Mouse (Mus musculus): ENCODE measurements around the gene Tmem131. TPM values are rescaled to one million over a fixed set of nuclear protein-coding genes. Genes with fewer than 3 reads are reported as not detected.
A peak's percentile ranks its signal among the peaks of the same experiment; 100 is the strongest.

Gene Tmem131
- polyA plus RNA-seq, 1 experiment = 169 TPM

DNA sequence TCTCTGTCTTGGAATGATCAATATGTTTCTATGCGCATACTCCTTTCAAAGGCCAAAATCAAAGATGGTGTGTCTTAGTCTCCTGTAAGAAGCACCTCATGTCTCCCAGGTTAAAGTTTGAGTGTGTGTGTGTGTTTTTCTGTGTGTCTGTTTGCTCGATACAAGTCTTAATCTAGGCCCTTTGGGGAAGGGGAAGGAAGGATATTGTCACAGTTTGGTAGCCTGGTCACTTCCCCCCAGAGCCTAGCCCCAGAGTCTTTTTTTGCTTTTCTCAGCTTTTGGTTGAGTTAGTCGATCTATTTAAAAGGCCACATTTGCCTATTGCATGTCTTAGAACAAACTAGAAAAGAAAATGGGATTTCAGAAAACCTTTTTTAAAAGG lies 3.1 kb downstream of the Tmem131 start:
- WGBS = 57% methylated on average over 3 of the region's 3 CpGs
- no peak for TF ChIP-seq POLR2A (IDR thresholded peaks at IDR 0.05; ENCODE audit: insufficient read depth, low read depth, low read length)
- no peak for TF ChIP-seq CTCF (IDR thresholded peaks at IDR 0.05; ENCODE audit: insufficient read depth, low read depth, low read length)
- H3K4me3 ChIP-seq (ENCODE audit: insufficient read depth, low read depth, low read length) = 0 out of 2 replicates have a peak overlapping the region, but pooled peaks have one; percentile 90
- H3K4me1 ChIP-seq (ENCODE audit: control insufficient read depth, insufficient read depth, low read length) = peaks cover 14% of the 10 kb centered on the region
- peak overlapping the region; percentile 44; the same call in 1 of the 2 replicates for H3K27ac ChIP-seq (ENCODE audit: insufficient read depth, low read depth, low read length)

DNA sequence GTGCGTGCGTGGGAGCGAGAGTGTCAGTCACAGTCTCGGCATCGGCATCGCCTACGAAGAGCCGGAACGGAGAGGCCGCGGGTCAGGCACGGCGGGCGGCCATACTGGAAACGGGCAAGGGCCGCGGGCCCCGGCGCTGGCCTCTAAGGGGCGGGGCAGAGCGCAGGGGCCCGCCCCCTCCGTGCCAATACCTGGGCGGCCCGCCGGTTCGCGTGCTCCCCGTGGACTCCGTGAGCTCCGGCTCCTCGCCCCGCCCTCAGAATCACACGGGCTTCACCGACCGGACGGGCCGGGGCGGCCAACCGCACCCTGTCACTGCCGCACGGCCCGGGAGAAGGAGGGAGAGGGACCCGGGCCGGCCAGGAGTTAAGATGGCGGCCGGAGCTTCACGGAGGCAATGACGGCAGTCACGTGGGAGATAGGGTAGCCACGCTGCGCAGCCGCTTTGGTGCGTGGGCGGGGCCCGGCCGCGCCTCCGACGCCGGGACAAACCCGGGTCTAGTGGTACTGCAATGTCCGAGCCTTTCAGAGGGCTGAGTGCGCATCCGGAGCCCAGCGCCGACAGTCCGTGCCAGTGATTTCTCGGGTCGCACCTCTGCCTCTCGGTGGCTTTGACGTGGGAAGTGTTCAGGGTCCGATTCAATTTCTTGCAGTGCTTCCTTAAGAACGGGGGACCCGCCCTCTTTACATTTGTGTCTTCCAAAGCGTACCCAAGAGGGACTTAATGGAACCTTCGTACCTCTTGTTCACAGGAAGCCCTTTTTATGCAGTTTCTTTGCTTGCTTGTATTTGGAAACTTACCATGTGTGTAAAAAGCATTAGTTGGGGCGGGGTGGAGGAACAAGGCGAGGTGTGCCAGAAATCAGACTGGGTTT lies 3.7 kb downstream of the Tmem131 start:
- peaks cover 14% of the 10 kb centered on the region for H3K4me1 ChIP-seq (ENCODE audit: control insufficient read depth, insufficient read depth, low read length)
- TF ChIP-seq CTCF (IDR thresholded peaks at IDR 0.05; ENCODE audit: insufficient read depth, low read depth, low read length) (no peak), POLR2A (IDR thresholded peaks at IDR 0.05; ENCODE audit: insufficient read depth, low read depth, low read length) (peak; percentile 69)
- under 1% methylated on average over 76 of the region's 79 CpGs for WGBS

GRCm38 (mm10) chr1:36938801-36939286 lies 4.6 kb downstream of the Tmem131 start:
- Histone ChIP-seq H3K4me3 (ENCODE audit: insufficient read depth, low read depth, low read length) (peak overlapping the region; percentile 90), H3K4me1 (ENCODE audit: control insufficient read depth, insufficient read depth, low read length) (peaks cover 16% of the 10 kb centered on the region), H3K27ac (ENCODE audit: insufficient read depth, low read depth, low read length) (peak overlapping the region; percentile 98)
- WGBS = under 1% methylated on average over 58 of the region's 59 CpGs
- TF ChIP-seq CTCF (IDR thresholded peaks at IDR 0.05; ENCODE audit: insufficient read depth, low read depth, low read length) (no peak), POLR2A (IDR thresholded peaks at IDR 0.05; ENCODE audit: insufficient read depth, low read depth, low read length) (no peak)

More for the DNA sequence above, 3.7 kb downstream of the Tmem131 start:
- Histone ChIP-seq H3K4me3 (ENCODE audit: insufficient read depth, low read depth, low read length) (peak overlapping the region; percentile 90), H3K27ac (ENCODE audit: insufficient read depth, low read depth, low read length) (peak overlapping the region; percentile 98)

DNA sequence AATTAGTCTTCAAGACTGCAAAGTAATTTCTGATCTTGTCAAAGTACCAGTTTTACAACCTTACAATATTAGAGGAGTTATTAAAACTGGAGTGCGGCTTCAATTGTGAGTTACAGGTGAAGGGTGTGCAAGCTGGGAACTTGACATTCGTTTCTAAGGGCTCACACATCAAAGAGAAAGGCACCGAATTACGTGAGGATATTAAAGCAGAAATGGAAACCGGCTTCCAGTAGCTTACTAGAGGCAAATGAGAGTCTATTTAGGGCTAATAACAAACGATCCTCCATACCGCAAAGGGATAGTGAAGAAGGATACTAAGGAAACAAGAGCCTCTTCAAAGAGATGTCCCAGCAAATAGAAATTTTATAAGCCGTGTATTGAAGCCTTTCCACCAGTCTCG lies 5.1 kb downstream of the Tmem131 start:
- Histone ChIP-seq H3K4me3 (ENCODE audit: insufficient read depth, low read depth, low read length) (peak overlapping the region; percentile 90), H3K4me1 (ENCODE audit: control insufficient read depth, insufficient read depth, low read length) (peaks cover 13% of the 10 kb centered on the region), H3K27ac (ENCODE audit: insufficient read depth, low read depth, low read length) (no peak overlapping the region)
- under 1% methylated on average over 9 of the region's 9 CpGs for WGBS
- no peak for TF ChIP-seq POLR2A (IDR thresholded peaks at IDR 0.05; ENCODE audit: insufficient read depth, low read depth, low read length)
- no peak for TF ChIP-seq CTCF (IDR thresholded peaks at IDR 0.05; ENCODE audit: insufficient read depth, low read depth, low read length)

DNA sequence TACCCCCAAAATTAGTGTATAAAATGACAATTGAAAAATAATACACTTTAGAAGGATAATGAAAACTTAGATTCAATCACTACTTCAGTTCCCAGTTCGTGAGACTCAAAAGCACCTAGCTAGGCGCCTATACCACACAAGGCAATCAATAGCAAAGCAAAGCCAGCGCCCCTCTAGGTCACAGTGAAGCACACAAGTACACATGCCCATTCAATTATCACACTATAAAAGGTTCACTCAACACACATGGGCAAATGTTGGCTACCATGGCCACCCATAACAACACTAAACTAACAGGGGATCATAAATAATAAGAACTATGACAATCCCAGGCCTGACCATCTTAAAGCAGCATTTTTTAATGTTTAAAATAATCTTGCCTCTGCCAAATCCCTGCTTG lies 5.8 kb downstream of the Tmem131 start:
- peaks cover 11% of the 10 kb centered on the region for H3K4me1 ChIP-seq (ENCODE audit: control insufficient read depth, insufficient read depth, low read length)
- H3K27ac ChIP-seq (ENCODE audit: insufficient read depth, low read depth, low read length) = no peak overlapping the region
- TF ChIP-seq POLR2A (IDR thresholded peaks at IDR 0.05; ENCODE audit: insufficient read depth, low read depth, low read length) (no peak), CTCF (IDR thresholded peaks at IDR 0.05; ENCODE audit: insufficient read depth, low read depth, low read length) (no peak)
- WGBS = 29% methylated on average over 3 of the region's 3 CpGs
- H3K4me3 ChIP-seq (ENCODE audit: insufficient read depth, low read depth, low read length) = no peak overlapping the region

- Histone ChIP-seq H3K4me3 (ENCODE audit: insufficient read depth, low read depth, low read length) (no peak overlapping the region), H3K4me1 (ENCODE audit: control insufficient read depth, insufficient read depth, low read length) (peaks cover 11% of the 10 kb centered on the region), H3K27ac (ENCODE audit: insufficient read depth, low read depth, low read length) (no peak overlapping the region)
- 41% methylated on average over 2 of the region's 2 CpGs for WGBS
- TF ChIP-seq POLR2A (IDR thresholded peaks at IDR 0.05; ENCODE audit: insufficient read depth, low read depth, low read length) (no peak), CTCF (IDR thresholded peaks at IDR 0.05; ENCODE audit: insufficient read depth, low read depth, low read length) (no peak)
These were observed 6.5 kb downstream of the Tmem131 start for GRCm38 (mm10) chr1:36937015-36937414.

DNA sequence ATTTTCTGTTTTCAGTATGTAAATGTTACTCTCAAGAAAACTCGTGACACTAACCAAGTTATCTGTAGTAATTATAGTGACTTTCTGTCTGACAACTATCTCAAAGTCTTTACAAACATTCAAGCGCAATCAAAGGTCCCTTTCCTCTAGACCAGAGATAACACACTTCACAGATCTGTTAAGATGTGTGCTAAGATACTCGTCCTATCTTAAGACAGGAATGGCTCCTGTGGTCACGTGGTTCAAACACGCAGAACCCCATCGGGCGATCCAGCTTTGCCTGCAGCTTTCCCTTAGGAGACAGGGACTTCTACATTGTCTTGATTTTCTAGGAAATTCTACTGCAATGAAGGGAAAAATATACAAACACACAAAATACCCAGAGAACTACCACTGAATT lies 6.9 kb downstream of the Tmem131 start:
- TF ChIP-seq CTCF (IDR thresholded peaks at IDR 0.05; ENCODE audit: insufficient read depth, low read depth, low read length) (no peak), POLR2A (IDR thresholded peaks at IDR 0.05; ENCODE audit: insufficient read depth, low read depth, low read length) (no peak)
- peaks cover 11% of the 10 kb centered on the region for H3K4me1 ChIP-seq (ENCODE audit: control insufficient read depth, insufficient read depth, low read length)
- H3K27ac ChIP-seq (ENCODE audit: insufficient read depth, low read depth, low read length) = no peak overlapping the region
- no peak overlapping the region for H3K4me3 ChIP-seq (ENCODE audit: insufficient read depth, low read depth, low read length)
- WGBS = 56% methylated on average over 7 of the region's 7 CpGs

DNA sequence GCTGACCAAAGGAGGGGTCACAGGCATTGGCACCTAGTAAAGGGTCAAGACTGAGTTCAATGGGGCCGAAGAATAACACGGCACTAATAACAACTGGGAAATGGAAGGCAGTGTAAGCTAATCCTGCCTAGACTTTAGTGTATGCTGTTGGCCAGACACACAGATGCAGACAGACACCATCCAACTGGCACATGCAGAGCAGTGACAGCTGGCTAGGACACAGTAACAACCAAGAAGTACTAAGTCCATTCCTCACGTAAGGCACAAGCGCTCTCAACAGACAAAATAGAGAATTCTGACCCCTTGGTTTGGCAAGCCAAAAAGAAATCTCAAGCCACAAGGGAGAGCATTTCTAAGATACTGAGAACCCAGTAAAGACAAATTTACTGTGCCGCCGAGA lies 8.7 kb downstream of the Tmem131 start:
- H3K4me3 ChIP-seq (ENCODE audit: insufficient read depth, low read depth, low read length) = no peak overlapping the region
- WGBS = 37% methylated on average over 6 of the region's 6 CpGs
- H3K27ac ChIP-seq (ENCODE audit: insufficient read depth, low read depth, low read length) = no peak overlapping the region
- peaks cover 15% of the 10 kb centered on the region for H3K4me1 ChIP-seq (ENCODE audit: control insufficient read depth, insufficient read depth, low read length)
- TF ChIP-seq POLR2A (IDR thresholded peaks at IDR 0.05; ENCODE audit: insufficient read depth, low read depth, low read length) (no peak), CTCF (IDR thresholded peaks at IDR 0.05; ENCODE audit: insufficient read depth, low read depth, low read length) (no peak)

GRCm38 (mm10) chr1:36933965-36934585 lies 9.4 kb downstream of the Tmem131 start:
- Histone ChIP-seq H3K4me1 (ENCODE audit: control insufficient read depth, insufficient read depth, low read length) (peaks cover 15% of the 10 kb centered on the region), H3K27ac (ENCODE audit: insufficient read depth, low read depth, low read length) (no peak overlapping the region), H3K4me3 (ENCODE audit: insufficient read depth, low read depth, low read length) (no peak overlapping the region)
- TF ChIP-seq CTCF (IDR thresholded peaks at IDR 0.05; ENCODE audit: insufficient read depth, low read depth, low read length) = no peak
- TF ChIP-seq POLR2A (IDR thresholded peaks at IDR 0.05; ENCODE audit: insufficient read depth, low read depth, low read length) = no peak
- whole genome bisulfite sequencing = 64% methylated on average over 8 of the region's 8 CpGs
